Mouse (Mus musculus): ENCODE results near the gene Glod4. TPM values are rescaled to one million over a fixed set of nuclear protein-coding genes. Genes with fewer than 3 reads are reported as not detected.

The Glod4 gene
- polyA plus RNA-seq, 1 experiment from 2014 or later, result 131 TPM

DNA sequence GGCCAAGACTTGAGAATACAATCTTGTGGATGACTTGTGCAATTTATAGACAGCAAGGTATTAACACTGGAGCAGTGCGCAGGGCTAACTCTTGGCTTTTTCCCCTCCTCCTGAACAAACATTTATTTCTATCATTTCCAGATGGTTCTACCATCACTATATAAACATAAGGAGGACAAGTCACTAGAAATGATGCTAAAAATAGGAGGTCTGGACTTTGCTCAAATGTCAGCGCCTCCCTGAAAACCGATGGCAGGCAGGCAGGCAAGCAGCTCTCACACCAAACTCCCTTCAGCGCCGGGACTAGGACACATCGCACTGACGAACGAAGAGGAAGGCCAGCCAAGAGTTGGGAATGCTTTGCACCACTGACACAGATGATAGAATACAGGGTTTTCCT, 118.1 kb downstream of the Glod4 start:
- ATAC-seq (ENCODE audit: low FRiP score) (no peak), DNase-seq (ENCODE audit: low spot score, missing footprints) (no peak)
- H3K27ac ChIP-seq (ENCODE audit: low read depth, low read length), result no peak overlapping the region
- no peak overlapping the region for H3K4me3 ChIP-seq (ENCODE audit: low read depth, low read length)
- WGBS, result 88% methylated on average over 8 of the region's 8 CpGs
- no peak overlapping the region for H3K4me2 ChIP-seq
- H3K9ac ChIP-seq (ENCODE audit: low read length), result no peak overlapping the region
- H3K4me1 ChIP-seq (ENCODE audit: control insufficient read depth, insufficient read depth, low read length), result no peaks in the 10 kb centered on the region
- H3K36me3 ChIP-seq (ENCODE audit: control insufficient read depth, insufficient read depth, low read length), result no peaks in the 10 kb centered on the region
- no peaks in the 10 kb centered on the region for H3K27me3 ChIP-seq (ENCODE audit: control insufficient read depth, insufficient read depth, low read length)
- no peaks in the 10 kb centered on the region for H3K9me3 ChIP-seq (ENCODE audit: control insufficient read depth, low read length)

DNA sequence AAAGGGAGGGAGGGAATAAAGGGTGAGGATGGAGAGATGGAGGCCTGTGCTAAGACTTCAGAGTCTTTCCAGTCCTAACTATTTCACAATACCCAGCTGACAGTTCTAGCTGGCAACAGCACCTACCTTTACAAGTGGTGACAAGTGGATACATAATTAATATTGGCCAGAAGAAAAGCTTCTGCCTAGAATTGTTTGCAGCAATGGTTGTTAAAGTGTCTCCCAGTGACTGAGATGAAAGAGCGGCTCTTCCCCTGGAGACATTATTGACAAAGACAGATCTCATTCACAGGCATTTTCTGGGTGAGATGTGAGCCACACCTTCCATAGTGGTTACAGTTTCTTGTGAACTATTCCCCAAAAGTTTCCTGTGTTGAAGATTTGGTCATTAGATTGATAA, 120.0 kb downstream of the Glod4 start:
- WGBS, result 97% methylated on average over 1 of the region's 1 CpGs
- no peak overlapping the region for H3K4me3 ChIP-seq (ENCODE audit: low read depth, low read length)
- no peak for ATAC-seq (ENCODE audit: low FRiP score)

DNA sequence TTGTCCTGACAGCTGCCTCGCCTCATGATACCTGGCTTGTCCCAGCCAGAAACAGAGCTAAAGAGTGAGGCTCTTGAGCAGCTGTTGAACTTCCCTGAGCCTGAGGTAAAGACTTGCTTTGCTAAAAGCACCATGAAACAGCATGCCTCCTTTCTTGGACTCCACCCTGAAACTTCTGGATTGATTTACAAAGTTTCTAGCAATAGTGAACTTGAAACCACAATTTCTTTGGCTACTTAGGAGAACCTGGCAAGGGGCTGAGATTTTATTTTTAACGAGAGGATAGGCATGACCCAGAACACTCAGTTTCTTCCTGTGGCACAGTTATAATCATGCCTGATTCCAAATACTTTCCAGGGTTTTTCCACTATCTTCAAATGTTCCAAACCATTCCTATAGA, 121.0 kb downstream of the Glod4 start:
- WGBS, result 84% methylated on average over 2 of the region's 2 CpGs
- Histone ChIP-seq H3K9ac (ENCODE audit: low read length) (no peak overlapping the region), H3K4me1 (ENCODE audit: control insufficient read depth, insufficient read depth, low read length) (no peaks in the 10 kb centered on the region), H3K27me3 (ENCODE audit: control insufficient read depth, insufficient read depth, low read length) (no peaks in the 10 kb centered on the region), H3K4me2 (no peak overlapping the region), H3K27ac (ENCODE audit: low read depth, low read length) (no peak overlapping the region), H3K9me3 (ENCODE audit: control insufficient read depth, low read length) (no peaks in the 10 kb centered on the region), H3K4me3 (ENCODE audit: low read depth, low read length) (no peak overlapping the region), H3K36me3 (ENCODE audit: control insufficient read depth, insufficient read depth, low read length) (no peaks in the 10 kb centered on the region)
- DNase-seq (ENCODE audit: low spot score, missing footprints), result no peak
- no peak for ATAC-seq (ENCODE audit: low FRiP score)

More for the DNA sequence above, 120.0 kb downstream of the Glod4 start:
- Histone ChIP-seq H3K4me1 (ENCODE audit: control insufficient read depth, insufficient read depth, low read length) (no peaks in the 10 kb centered on the region), H3K4me2 (no peak overlapping the region), H3K27ac (ENCODE audit: low read depth, low read length) (no peak overlapping the region), H3K27me3 (ENCODE audit: control insufficient read depth, insufficient read depth, low read length) (no peaks in the 10 kb centered on the region), H3K9me3 (ENCODE audit: control insufficient read depth, low read length) (no peaks in the 10 kb centered on the region), H3K9ac (ENCODE audit: low read length) (no peak overlapping the region), H3K36me3 (ENCODE audit: control insufficient read depth, insufficient read depth, low read length) (no peaks in the 10 kb centered on the region)
- DNase-seq (ENCODE audit: low spot score, missing footprints), result no peak

- WGBS, result 90% methylated on average over 4 of the region's 4 CpGs
- no peak overlapping the region for H3K4me3 ChIP-seq (ENCODE audit: low read depth, low read length)
- H3K4me2 ChIP-seq, result no peak overlapping the region
- H3K9me3 ChIP-seq (ENCODE audit: control insufficient read depth, low read length), result no peaks in the 10 kb centered on the region
- no peak overlapping the region for H3K9ac ChIP-seq (ENCODE audit: low read length)
- H3K4me1 ChIP-seq (ENCODE audit: control insufficient read depth, insufficient read depth, low read length), result no peaks in the 10 kb centered on the region
- no peak overlapping the region for H3K27ac ChIP-seq (ENCODE audit: low read depth, low read length)
- no peak for DNase-seq (ENCODE audit: low spot score, missing footprints)
- no peak for ATAC-seq (ENCODE audit: low FRiP score)
- no peaks in the 10 kb centered on the region for H3K27me3 ChIP-seq (ENCODE audit: control insufficient read depth, insufficient read depth, low read length)
- no peaks in the 10 kb centered on the region for H3K36me3 ChIP-seq (ENCODE audit: control insufficient read depth, insufficient read depth, low read length)
Measured at GRCm38 (mm10) chr11:76121086-76121485, 122.4 kb downstream of the Glod4 start.

GRCm38 (mm10) chr11:76120407-76120901, 123.1 kb downstream of the Glod4 start:
- Histone ChIP-seq H3K9me3 (ENCODE audit: control insufficient read depth, low read length) (no peaks in the 10 kb centered on the region), H3K27ac (ENCODE audit: low read depth, low read length) (no peak overlapping the region), H3K4me3 (ENCODE audit: low read depth, low read length) (no peak overlapping the region), H3K4me1 (ENCODE audit: control insufficient read depth, insufficient read depth, low read length) (no peaks in the 10 kb centered on the region), H3K36me3 (ENCODE audit: control insufficient read depth, insufficient read depth, low read length) (no peaks in the 10 kb centered on the region), H3K9ac (ENCODE audit: low read length) (no peak overlapping the region), H3K27me3 (ENCODE audit: control insufficient read depth, insufficient read depth, low read length) (no peaks in the 10 kb centered on the region), H3K4me2 (no peak overlapping the region)
- ATAC-seq (ENCODE audit: low FRiP score), result no peak
- WGBS, result 76% methylated on average over 10 of the region's 10 CpGs
- DNase-seq (ENCODE audit: low spot score, missing footprints), result no peak

GRCm38 (mm10) chr11:76110416-76110815, 133.1 kb downstream of the Glod4 start:
- no peaks in the 10 kb centered on the region for H3K9me3 ChIP-seq (ENCODE audit: control insufficient read depth, low read length)
- H3K4me2 ChIP-seq, result no peak overlapping the region
- no peak for DNase-seq (ENCODE audit: low spot score, missing footprints)
- no peaks in the 10 kb centered on the region for H3K4me1 ChIP-seq (ENCODE audit: control insufficient read depth, insufficient read depth, low read length)
- H3K9ac ChIP-seq (ENCODE audit: low read length), result no peak overlapping the region
- H3K27me3 ChIP-seq (ENCODE audit: control insufficient read depth, insufficient read depth, low read length), result no peaks in the 10 kb centered on the region
- H3K36me3 ChIP-seq (ENCODE audit: control insufficient read depth, insufficient read depth, low read length), result peaks cover 5% of the 10 kb centered on the region
- 99% methylated on average over 3 of the region's 3 CpGs for WGBS
- ATAC-seq (ENCODE audit: low FRiP score), result no peak
- no peak overlapping the region for H3K4me3 ChIP-seq (ENCODE audit: low read depth, low read length)
- H3K27ac ChIP-seq (ENCODE audit: low read depth, low read length), result no peak overlapping the region

DNA sequence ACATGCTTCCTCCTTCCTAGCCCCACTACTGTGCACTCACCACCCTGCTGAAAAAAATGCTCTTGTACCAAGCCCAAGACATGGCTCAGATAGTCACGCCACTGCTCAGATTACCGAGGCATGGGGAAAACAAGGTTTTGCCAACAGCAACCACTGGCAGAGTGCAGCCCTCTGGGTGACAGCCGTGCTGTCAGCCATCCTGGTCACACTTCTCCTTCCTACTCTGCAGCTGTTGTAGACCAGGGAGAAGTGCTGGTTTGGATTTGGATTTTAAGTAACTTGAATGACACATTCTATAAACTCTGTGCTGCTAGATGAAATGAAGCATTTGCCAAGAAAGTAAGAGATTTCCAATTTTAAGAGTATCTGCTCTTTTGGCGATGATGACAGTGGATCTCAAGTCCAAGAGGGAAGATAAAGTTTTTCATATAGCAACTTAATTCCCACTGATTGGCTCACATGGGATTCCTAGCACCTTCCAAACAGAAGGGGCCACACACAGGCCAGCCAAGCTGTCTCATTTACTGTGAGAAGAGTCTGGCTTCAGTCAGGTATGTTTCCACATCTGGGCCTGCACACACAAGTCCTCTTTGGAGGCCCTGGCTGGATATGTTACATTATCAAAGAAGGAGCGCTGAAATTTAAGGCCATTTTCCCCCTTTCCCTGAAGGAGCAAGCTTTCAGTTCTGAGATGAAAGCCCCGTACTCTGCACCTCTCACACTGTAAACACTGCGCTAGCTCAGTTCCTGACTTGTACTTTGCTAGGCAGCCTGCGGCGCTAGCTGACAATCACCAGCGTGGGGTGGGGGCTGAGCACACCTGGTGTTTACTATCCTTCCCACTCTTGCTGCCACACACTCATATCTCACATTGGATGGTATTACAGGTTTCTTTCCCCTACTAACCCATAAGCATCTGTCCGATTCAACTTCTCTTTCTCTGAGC, 136.7 kb downstream of the Glod4 start:
- DNase-seq (ENCODE audit: low spot score, missing footprints), result no peak

DNA sequence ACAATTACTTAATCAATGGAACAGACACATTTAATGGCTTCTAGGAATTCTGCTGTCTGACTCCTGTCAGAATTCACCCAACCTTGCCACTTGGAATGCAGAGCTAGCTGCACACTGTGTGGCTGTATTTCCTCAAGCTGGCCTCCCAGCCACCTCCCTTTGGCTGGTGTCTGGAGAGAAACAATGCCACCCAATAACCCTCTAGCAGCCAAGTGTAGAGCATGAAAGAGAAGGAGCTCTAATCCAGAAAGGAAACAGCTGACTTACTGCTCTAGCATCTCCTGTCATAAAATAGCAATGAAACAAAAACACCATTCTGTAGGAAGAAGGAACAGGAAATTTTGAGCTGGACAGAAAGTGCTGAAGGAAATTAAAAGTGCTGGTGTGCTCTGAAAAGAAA, 142.4 kb downstream of the Glod4 start:
- no peak for DNase-seq (ENCODE audit: low spot score, missing footprints)
- no peaks in the 10 kb centered on the region for H3K27me3 ChIP-seq (ENCODE audit: control insufficient read depth, insufficient read depth, low read length)
- no peak overlapping the region for H3K4me2 ChIP-seq
- no peak overlapping the region for H3K4me3 ChIP-seq (ENCODE audit: low read depth, low read length)
- peaks cover 5% of the 10 kb centered on the region; the same call in 1 of the 2 replicates for H3K36me3 ChIP-seq (ENCODE audit: control insufficient read depth, insufficient read depth, low read length)
- H3K27ac ChIP-seq (ENCODE audit: low read depth, low read length), result no peak overlapping the region
- no peak for ATAC-seq (ENCODE audit: low FRiP score)
- no peak overlapping the region for H3K9ac ChIP-seq (ENCODE audit: low read length)
- no peaks in the 10 kb centered on the region for H3K9me3 ChIP-seq (ENCODE audit: control insufficient read depth, low read length)
- H3K4me1 ChIP-seq (ENCODE audit: control insufficient read depth, insufficient read depth, low read length), result no peaks in the 10 kb centered on the region

More for the DNA sequence above, 136.7 kb downstream of the Glod4 start:
- WGBS, result 92% methylated on average over 11 of the region's 11 CpGs
- Histone ChIP-seq H3K27me3 (ENCODE audit: control insufficient read depth, insufficient read depth, low read length) (no peaks in the 10 kb centered on the region), H3K27ac (ENCODE audit: low read depth, low read length) (no peak overlapping the region), H3K36me3 (ENCODE audit: control insufficient read depth, insufficient read depth, low read length) (peaks cover under 1% of the 10 kb centered on the region; the same call in 1 of the 2 replicates), H3K4me2 (no peak overlapping the region), H3K9ac (ENCODE audit: low read length) (no peak overlapping the region), H3K4me3 (ENCODE audit: low read depth, low read length) (no peak overlapping the region), H3K9me3 (ENCODE audit: control insufficient read depth, low read length) (no peaks in the 10 kb centered on the region), H3K4me1 (ENCODE audit: control insufficient read depth, insufficient read depth, low read length) (no peaks in the 10 kb centered on the region)
- no peak for ATAC-seq (ENCODE audit: low FRiP score)

- H3K36me3 ChIP-seq (ENCODE audit: control insufficient read depth, insufficient read depth, low read length), result peaks cover 5% of the 10 kb centered on the region; the same call in 1 of the 2 replicates
- no peak overlapping the region for H3K9ac ChIP-seq (ENCODE audit: low read length)
- ATAC-seq (ENCODE audit: low FRiP score) (no peak), DNase-seq (ENCODE audit: low spot score, missing footprints) (no peak)
- H3K4me2 ChIP-seq, result no peak overlapping the region
- WGBS, result 77% methylated on average over 4 of the region's 4 CpGs
- H3K9me3 ChIP-seq (ENCODE audit: control insufficient read depth, low read length), result no peaks in the 10 kb centered on the region
- no peaks in the 10 kb centered on the region for H3K27me3 ChIP-seq (ENCODE audit: control insufficient read depth, insufficient read depth, low read length)
- H3K4me3 ChIP-seq (ENCODE audit: low read depth, low read length), result no peak overlapping the region
- H3K27ac ChIP-seq (ENCODE audit: low read depth, low read length), result no peak overlapping the region
- H3K4me1 ChIP-seq (ENCODE audit: control insufficient read depth, insufficient read depth, low read length), result no peaks in the 10 kb centered on the region
Measured at GRCm38 (mm10) chr11:76099193-76099975, 144.1 kb downstream of the Glod4 start.

Measured in midbrain, embryonic 11.5 days (tissue).